Mouse (Mus musculus) CH12.LX (cell line): ENCODE data around the gene Evi2a. TPM values are rescaled to one million over a fixed set of nuclear protein-coding genes. Genes with fewer than 3 reads are reported as not detected.

Experiments used
- DNase-seq: peaks from one replicate; pipeline ENCODE4 v3.0.0-alpha.2; 2013; ENCODE audit errors: extremely low read depth
- H3K27ac ChIP-seq: 2 replicates; pipeline ENCODE4 v1.5.1; 2012; ENCODE audit warnings: low read depth, mild to moderate bottlenecking, control low read depth, moderate library complexity; ENCODE audit not compliant: insufficient read depth
- H3K27me3 ChIP-seq: replicated peaks from 2 replicates; pipeline ENCODE3; 2012; ENCODE audit warnings: inconsistent platforms
- H3K36me3 ChIP-seq, 2 experiments: replicated peaks in 1 of 2; 2 replicates each; pipeline versions ENCODE3 to v1.6.1; 2012; ENCODE audit warnings: inconsistent platforms in 1 of 2, low read length in 1 of 2, mild to moderate bottlenecking in 1 of 2, mixed read lengths in 1 of 2, moderate library complexity in 1 of 2; ENCODE audit not compliant: control insufficient read depth in 1 of 2, insufficient read depth in 1 of 2
- H3K4me1 ChIP-seq, 2 experiments: 2 replicates each; pipeline ENCODE4 v1.6.1; 2012; ENCODE audit warnings: inconsistent platforms in 1 of 2, moderate library complexity in 1 of 2; ENCODE audit not compliant: insufficient read depth in 2 of 2, control insufficient read depth in 1 of 2
- H3K4me2 ChIP-seq: 2 replicates; pipeline ENCODE4 v1.6.1; 2012; ENCODE audit warnings: low read depth, mild to moderate bottlenecking, control low read depth; ENCODE audit not compliant: poor library complexity, insufficient read depth, severe bottlenecking
- H3K4me3 ChIP-seq, 3 experiments: fragments of 150-350 bp in 1 of 3; sonication (generic) in 1 of 3; replicated peaks in 1 of 3; 2 replicates each; pipeline versions ENCODE3 to v1.5.1; 2011 to 2012; ENCODE audit warnings: low read depth in 2 of 3, low read length in 2 of 3, mild to moderate bottlenecking in 2 of 3, moderate library complexity in 2 of 3, control low read depth in 1 of 3, improper control_type of control experiment in 1 of 3, inconsistent platforms in 1 of 3, mixed read lengths in 1 of 3; ENCODE audit not compliant: poor library complexity in 1 of 3
- H3K79me2 ChIP-seq: replicated peaks from 2 replicates; pipeline ENCODE4 v1.6.1; 2012; ENCODE audit warnings: mild to moderate bottlenecking, moderate library complexity; ENCODE audit not compliant: control insufficient read depth, poor library complexity, insufficient read depth, severe bottlenecking; ENCODE audit errors: extremely low read depth
- H3K9ac ChIP-seq: 2 replicates; pipeline ENCODE4 v1.6.1; 2012; ENCODE audit warnings: low read depth, mild to moderate bottlenecking, control low read depth, moderate library complexity; ENCODE audit not compliant: insufficient read depth
- H3K9me3 ChIP-seq: replicated peaks from 2 replicates; pipeline ENCODE3; 2012; ENCODE audit warnings: low read length, inconsistent platforms, mixed read lengths
- CHD1 ChIP-seq: IDR thresholded peaks from 2 replicates; pipeline ENCODE4 v1.6.1; 2012; ENCODE audit warnings: low read depth, low read length, improper control_type of control experiment, inconsistent platforms
- CHD2 ChIP-seq: IDR thresholded peaks from 2 replicates; pipeline ENCODE4 v1.6.1; 2011; ENCODE audit warnings: low read length, improper control_type of control experiment
- ETS1 ChIP-seq: conservative IDR thresholded peaks from 2 replicates; pipeline ENCODE4 v1.6.1; 2012; ENCODE audit warnings: low read depth, mild to moderate bottlenecking, inconsistent platforms, low read length, improper control_type of control experiment, moderate library complexity
- HCFC1 ChIP-seq: IDR thresholded peaks from 2 replicates; pipeline ENCODE4 v1.6.1; 2012; ENCODE audit warnings: low read depth, mild to moderate bottlenecking, inconsistent platforms, low read length, improper control_type of control experiment
- IRF4 ChIP-seq: IDR thresholded peaks from 2 replicates; pipeline ENCODE4 v1.6.1; 2014; ENCODE audit warnings: low read depth, mild to moderate bottlenecking, inconsistent platforms, low read length, improper control_type of control experiment
- JUND ChIP-seq: conservative IDR thresholded peaks from 2 replicates; pipeline ENCODE4 v1.6.1; 2011; ENCODE audit warnings: low read depth, low read length, improper control_type of control experiment
- KAT2A ChIP-seq: IDR thresholded peaks from 2 replicates; pipeline ENCODE4 v1.6.1; 2012; ENCODE audit warnings: low read length, improper control_type of control experiment, inconsistent platforms; ENCODE audit not compliant: insufficient replicate concordance
- MEF2A ChIP-seq: IDR thresholded peaks from 2 replicates; pipeline ENCODE4 v1.6.1; 2014; ENCODE audit warnings: low read depth, mild to moderate bottlenecking, inconsistent platforms, low read length, improper control_type of control experiment, borderline replicate concordance
- MXI1 ChIP-seq: IDR thresholded peaks from 2 replicates; pipeline ENCODE4 v1.6.1; 2011; ENCODE audit warnings: mild to moderate bottlenecking, low read depth, low read length, improper control_type of control experiment
- MYC ChIP-seq: IDR thresholded peaks from 2 replicates; pipeline ENCODE4 v1.6.1; 2011; ENCODE audit warnings: low read depth, mild to moderate bottlenecking, improper control_type of control experiment, low read length
- NELFE ChIP-seq: IDR thresholded peaks from 2 replicates; pipeline ENCODE4 v1.6.1; 2011; ENCODE audit warnings: low read depth, low read length, improper control_type of control experiment
- NRF1 ChIP-seq: IDR thresholded peaks from 2 replicates; pipeline ENCODE4 v1.6.1; 2014; ENCODE audit warnings: low read depth, mild to moderate bottlenecking, inconsistent platforms, low read length, improper control_type of control experiment, moderate library complexity
- PAX5 ChIP-seq: IDR thresholded peaks from 2 replicates; pipeline ENCODE4 v1.6.1; 2012; ENCODE audit warnings: low read length, inconsistent platforms, mixed read lengths
- POLR2AphosphoS2 ChIP-seq: IDR thresholded peaks from 2 replicates; pipeline ENCODE4 v1.6.1; 2011; ENCODE audit warnings: low read depth, low read length, improper control_type of control experiment
- RAD21 ChIP-seq: IDR thresholded peaks from 2 replicates; pipeline ENCODE4 v1.6.1; 2011; ENCODE audit warnings: low read depth, mild to moderate bottlenecking, low read length, improper control_type of control experiment, moderate library complexity
- SIN3A ChIP-seq: IDR thresholded peaks from 2 replicates; pipeline ENCODE4 v1.6.1; 2012; ENCODE audit warnings: low read length, improper control_type of control experiment, inconsistent platforms
- TCF12 ChIP-seq: IDR thresholded peaks from 2 replicates; pipeline ENCODE4 v1.6.1; 2014; ENCODE audit warnings: low read depth, mild to moderate bottlenecking, inconsistent platforms, low read length, improper control_type of control experiment
- UBTF ChIP-seq: IDR thresholded peaks from 2 replicates; pipeline ENCODE4 v1.6.1; 2012; ENCODE audit warnings: low read depth, mild to moderate bottlenecking, inconsistent platforms, low read length, improper control_type of control experiment, moderate library complexity
- USF2 ChIP-seq: conservative IDR thresholded peaks from 2 replicates; pipeline ENCODE4 v1.6.1; 2011; ENCODE audit warnings: low read depth, low read length, improper control_type of control experiment
- ZC3H11A ChIP-seq: IDR thresholded peaks from 2 replicates; pipeline ENCODE4 v1.6.1; 2012; ENCODE audit warnings: low read depth, mild to moderate bottlenecking, inconsistent platforms, low read length, improper control_type of control experiment
- ZMIZ1 ChIP-seq: IDR thresholded peaks from 2 replicates; pipeline ENCODE4 v1.6.1; 2012; ENCODE audit warnings: low read depth, mild to moderate bottlenecking, inconsistent platforms, low read length, improper control_type of control experiment
- dilution Hi-C: fragments of 300-500 bp; cut with MboI; formaldehyde crosslinking; loops from 2 replicates; pipeline ENCODE4 v1.14.3; 2020; ENCODE audit warnings: low sequenced_read_pairs; ENCODE audit not compliant: extremely low pct_unique_long_range_greater_than_20kb, extremely low pct_ligation_motif_present
- in situ Hi-C: fragments of 300-500 bp; cut with MboI; formaldehyde crosslinking; loops from 3 replicates; pipeline ENCODE4 v1.14.3; 2019; ENCODE audit warnings: low sequenced_read_pairs, low pct_ligation_motif_present, low pct_unique_long_range_greater_than_20kb, mixed read lengths
- polyA plus RNA-seq: library from polyadenylated mRNA; unstranded; fragments of >175 nt; gene quantifications from 2 replicates; pipeline ENCODE4 v1.2.1, GENCODE M21; 2012; ENCODE audit warnings: low read depth; ENCODE audit not compliant: insufficient read length
- total RNA-seq, 2 experiments: library from RNA; depleted of rRNA; stranded (reverse); fragments of 300-350 nt in 1 of 2; fragments of >200 nt in 1 of 2; gene quantifications; 2 replicates each; pipeline ENCODE4 v1.2.3; 2012 to 2014

The Evi2a gene
- total and polyA plus RNA-seq, 3 experiments: 137 to 165 (median 140) TPM

GRCm38 (mm10) chr11:79573836-79574235 lies 43.4 kb upstream of the Evi2a start (continued):
- no peak for TF ChIP-seq MEF2A
- TF ChIP-seq, all 38 proteins: peak for 5

GRCm38 (mm10) chr11:79570319-79570718 lies 39.9 kb upstream of the Evi2a start:
- no peaks in the 10 kb centered on the region; the same call in 1 of the 2 replicates for H3K79me2 ChIP-seq
- TF ChIP-seq HCFC1 (no peak), USF2 (no peak), CHD1 (no peak), PAX5 (no peak), CHD2 (no peak), NELFE (no peak), TCF12 (no peak), ZC3H11A (no peak), ETS1 (no peak), JUND (no peak), MXI1 (no peak), RAD21 (no peak), IRF4 (no peak), ZMIZ1 (no peak), NRF1 (no peak), KAT2A (no peak), MYC (no peak)
- TF ChIP-seq, all 38 proteins: peak for 0
- Histone ChIP-seq H3K4me2 (no peak overlapping the region), H3K36me3 (peaks cover 36 to 73% of the 10 kb centered on the region in 2 experiments), H3K27ac (no peak overlapping the region), H3K9me3 (peaks cover 3% of the 10 kb centered on the region), H3K4me3 (no peak overlapping the region), H3K9ac (no peak overlapping the region), H3K27me3 (no peaks in the 10 kb centered on the region), H3K4me1 (peaks cover 12 to 52% of the 10 kb centered on the region in 2 experiments)
- dilution Hi-C loops (no loop called here), in situ Hi-C loops (no loop called here)
- no peak for DNase-seq

GRCm38 (mm10) chr11:79568197-79568911 lies 37.9 kb upstream of the Evi2a start:
- Histone ChIP-seq H3K4me3 (no peak overlapping the region), H3K27me3 (no peaks in the 10 kb centered on the region), H3K79me2 (no peaks in the 10 kb centered on the region; the same call in 1 of the 2 replicates), H3K4me1 (peaks cover 2 to 37% of the 10 kb centered on the region in 2 experiments; a peak in 3 of 4 replicates), H3K36me3 (peaks cover 40 to 75% of the 10 kb centered on the region in 2 experiments), H3K9me3 (peaks cover 3% of the 10 kb centered on the region), H3K27ac (no peak overlapping the region), H3K9ac (no peak overlapping the region), H3K4me2 (no peak overlapping the region)
- no peak for DNase-seq
- dilution Hi-C loops: no loop called here
- TF ChIP-seq POLR2AphosphoS2 (no peak), SIN3A (no peak), UBTF (no peak), NRF1 (no peak)
- in situ Hi-C loops: no loop called here
